Mouse (Mus musculus) thymus, adult 2 months (tissue): ENCODE measurements around the gene Lipt2.

ENCODE experiments used
- CTCF ChIP-seq: fragments of 200-500 bp; IDR thresholded peaks from 2 replicates; pipeline ENCODE4 v1.5.1; 2012; ENCODE audit warnings: mild to moderate bottlenecking, control low read depth, low read length, moderate library complexity, borderline replicate concordance; ENCODE audit not compliant: control insufficient read depth, poor library complexity, insufficient read depth; ENCODE audit errors: extremely low read depth
- POLR2A ChIP-seq: fragments of 200-500 bp; IDR thresholded peaks from 2 replicates; pipeline ENCODE4 v1.6.1; 2012; ENCODE audit warnings: mild to moderate bottlenecking, low read length, control low read depth, moderate library complexity; ENCODE audit not compliant: control insufficient read depth, poor library complexity, insufficient read depth; ENCODE audit errors: extremely low read depth

DNA sequence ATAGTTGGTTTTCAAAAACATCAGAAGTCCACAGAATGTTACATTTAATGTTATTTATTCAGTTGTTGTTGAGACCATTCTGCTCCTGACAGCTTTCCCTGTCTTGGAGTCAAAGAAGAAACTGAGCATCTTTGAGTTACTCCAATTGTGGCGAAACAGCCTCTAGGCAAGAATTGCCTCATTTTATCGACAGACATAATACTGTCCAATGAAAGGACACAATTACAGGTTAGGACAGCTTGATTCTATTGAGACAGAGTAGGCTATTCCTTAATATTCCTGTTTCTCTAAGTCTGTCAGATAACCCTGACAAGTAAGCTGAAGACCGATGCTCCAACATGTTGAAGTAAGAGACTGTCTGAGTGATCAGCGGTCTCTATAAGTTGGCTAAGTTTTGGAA is 21.0 kb upstream of the Lipt2 start:
- TF ChIP-seq CTCF: no peak
- TF ChIP-seq POLR2A: no peak
